Mouse (Mus musculus) limb, embryonic 12.5 days (tissue): Measurements from ENCODE around the gene Pigk. TPM values are rescaled to one million over a fixed set of nuclear protein-coding genes. Genes with fewer than 3 reads are reported as not detected.
"Not testable (repeated sequence)": the region's sequence is repeated elsewhere in the genome, so short reads cannot be mapped to it uniquely, and the experiment has no call there.

Experiments used
- ATAC-seq: fragments of 200-750 bp; cut with Nextera tagmentation; 2 replicates; pipeline ENCODE4 v1.8.0; 2017; ENCODE audit warnings: low read depth, moderate TSS enrichment; ENCODE audit not compliant: insufficient number of reproducible peaks, insufficient read depth, low FRiP score, low TSS enrichment
- H3K27ac ChIP-seq: fragments of 300-500 bp; sonication (generic); 2 replicates; pipeline ENCODE4 v1.5.1; 2016; ENCODE audit warnings: mild to moderate bottlenecking, moderate library complexity
- H3K27me3 ChIP-seq: fragments of 300-500 bp; sonication (generic); 2 replicates; pipeline ENCODE4 v1.6.1; 2016; ENCODE audit warnings: mild to moderate bottlenecking, moderate library complexity
- H3K36me3 ChIP-seq: fragments of 300-500 bp; sonication (generic); 2 replicates; pipeline ENCODE4 v1.6.1; 2016; ENCODE audit warnings: mild to moderate bottlenecking, moderate library complexity
- H3K4me1 ChIP-seq: fragments of 300-500 bp; sonication (generic); replicated peaks from 2 replicates; pipeline ENCODE4 v1.6.1; 2016
- H3K4me2 ChIP-seq: fragments of 300-500 bp; sonication (generic); 2 replicates; pipeline ENCODE4 v1.6.1; 2016; ENCODE audit warnings: mild to moderate bottlenecking, moderate library complexity
- H3K4me3 ChIP-seq: fragments of 300-500 bp; sonication (generic); replicated peaks from 2 replicates; pipeline ENCODE4 v1.5.1; 2016; ENCODE audit warnings: mild to moderate bottlenecking
- H3K9ac ChIP-seq: fragments of 300-500 bp; sonication (generic); replicated peaks from 2 replicates; pipeline ENCODE4 v1.6.1; 2016; ENCODE audit warnings: mild to moderate bottlenecking, moderate library complexity
- H3K9me3 ChIP-seq: fragments of 300-500 bp; sonication (generic); 2 replicates; pipeline ENCODE4 v1.6.1; 2016; ENCODE audit warnings: mild to moderate bottlenecking, moderate library complexity
- WGBS: fragments of 180-500 bp; shearing (Covaris S2); methylation state at CpG from one replicate; pipeline ENCODE4 v1.1.7; 2016; 5-methylcytosine and 5-hydroxymethylcytosine counted together
- polyA plus RNA-seq: library from polyadenylated mRNA; unstranded; fragments of >200 nt; fragmentation: Nextera tagmentation; extraction: Ambion mirVana; gene quantifications from 2 replicates; pipeline ENCODE4 v1.2.1, GENCODE M21; 2016

Gene Pigk
- polyA plus RNA-seq, 1 experiment from 2014 or later = 49.4 TPM

DNA sequence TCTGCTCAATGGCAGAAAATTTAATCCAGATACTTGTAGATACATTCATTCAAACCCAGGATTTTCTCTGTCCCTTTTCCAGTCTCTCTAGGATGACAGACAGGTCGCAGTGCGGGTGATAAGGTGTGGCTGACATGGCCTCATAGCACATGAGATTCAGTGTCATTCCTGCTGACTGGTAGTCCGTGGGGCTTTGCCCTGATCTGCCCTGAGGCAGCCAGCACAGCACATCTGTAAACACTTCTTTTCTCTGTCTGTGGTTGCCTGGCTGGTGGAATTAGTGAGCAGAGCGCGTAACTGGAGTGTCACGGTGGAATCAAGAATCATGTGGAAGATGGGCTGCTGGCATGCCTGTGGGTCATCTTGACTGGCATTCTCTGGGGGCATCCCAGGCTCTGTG is 56.2 kb downstream of the Pigk start:
- Histone ChIP-seq H3K4me3 (no peak overlapping the region), H3K27me3 (no peaks in the 10 kb centered on the region), H3K36me3 (peaks cover 32% of the 10 kb centered on the region), H3K4me2 (no peak overlapping the region), H3K4me1 (peaks cover 1% of the 10 kb centered on the region; the same call in 1 of the 2 replicates), H3K27ac (no peak overlapping the region), H3K9me3 (no peaks in the 10 kb centered on the region), H3K9ac (no peak overlapping the region)
- WGBS = 83% methylated on average over 6 of the region's 6 CpGs
- no peak for ATAC-seq

DNA sequence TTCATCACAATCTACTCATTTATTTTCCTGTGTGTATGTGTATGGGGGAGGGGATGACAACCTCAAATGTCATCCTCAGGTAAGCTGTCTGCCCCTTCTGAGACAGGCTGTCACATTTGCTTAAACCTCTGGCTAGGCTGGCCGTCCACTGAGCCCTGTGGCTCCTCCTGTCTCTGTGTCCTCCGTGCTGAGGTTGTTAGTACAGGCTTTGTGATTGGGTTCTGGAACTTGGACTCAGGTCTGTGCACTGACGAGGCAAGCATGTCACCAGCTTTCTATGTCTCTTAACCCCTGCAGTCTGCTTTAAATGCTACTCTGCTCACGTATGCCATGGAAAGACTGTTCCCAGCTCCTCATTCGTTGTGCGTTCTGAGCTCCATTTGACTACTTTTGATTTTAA is 62.5 kb downstream of the Pigk start:
- Histone ChIP-seq H3K9ac (no peak overlapping the region), H3K4me3 (no peak overlapping the region), H3K36me3 (no peaks in the 10 kb centered on the region), H3K27ac (no peak overlapping the region), H3K27me3 (no peaks in the 10 kb centered on the region), H3K4me1 (no peaks in the 10 kb centered on the region), H3K9me3 (no peaks in the 10 kb centered on the region), H3K4me2 (no peak overlapping the region)
- ATAC-seq = no peak
- WGBS = 80% methylated on average over 6 of the region's 6 CpGs

DNA sequence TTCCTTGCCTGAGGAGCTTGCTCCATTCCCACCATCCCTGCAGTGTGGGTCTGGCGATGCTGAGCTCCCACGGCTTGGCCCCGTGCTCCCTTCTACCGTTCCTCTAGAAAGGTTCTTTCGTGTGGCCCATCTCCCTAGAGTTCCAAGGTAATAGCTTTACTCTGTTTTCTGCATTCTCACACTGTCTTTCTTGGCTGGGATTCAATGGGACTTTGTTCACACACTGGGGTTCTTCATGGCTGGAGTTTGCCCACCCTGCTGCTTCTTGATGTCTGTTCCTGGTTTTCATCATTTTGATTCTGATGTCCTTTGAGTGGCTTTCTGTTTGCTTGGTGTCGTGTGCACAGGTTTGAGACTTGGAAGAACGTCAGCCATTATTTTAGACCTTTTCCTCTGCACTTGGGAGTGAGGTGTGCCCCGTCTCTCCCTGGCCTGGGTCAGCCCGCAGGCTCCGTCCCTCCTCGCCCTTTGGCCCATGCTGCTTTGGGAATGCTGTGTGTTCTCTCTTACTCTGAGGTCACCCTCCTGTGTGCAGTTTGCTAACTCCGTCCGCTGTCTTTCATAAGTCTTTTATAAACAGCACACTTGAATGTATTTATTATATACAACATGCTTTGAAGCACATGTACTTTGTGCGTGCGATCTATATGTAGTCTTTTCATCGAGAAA is 63.1 kb downstream of the Pigk start:
- WGBS = 79% methylated on average over 16 of the region's 16 CpGs

DNA sequence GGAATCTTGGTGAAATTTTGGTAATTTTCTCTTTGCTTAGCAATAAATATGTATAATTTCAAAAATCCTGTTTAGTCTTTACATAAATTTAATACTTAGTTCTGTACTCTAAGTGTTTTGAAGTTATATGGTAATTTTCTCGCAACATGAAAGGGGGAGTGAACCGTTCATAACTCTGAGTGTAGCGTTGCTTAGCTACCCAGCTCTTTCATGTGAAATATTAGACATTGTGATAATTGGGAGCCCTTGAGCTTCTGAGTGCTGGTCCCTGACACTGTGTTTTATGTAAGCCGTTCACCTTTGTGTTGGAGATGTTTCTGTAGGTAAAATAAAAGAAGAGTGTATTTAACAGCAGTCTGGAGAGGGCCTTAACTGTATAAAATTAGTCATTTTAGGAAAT is 65.9 kb downstream of the Pigk start:
- no peaks in the 10 kb centered on the region for H3K36me3 ChIP-seq
- ATAC-seq = no peak
- no peak overlapping the region for H3K4me3 ChIP-seq
- 79% methylated on average over 4 of the region's 4 CpGs for WGBS
- 0 out of 2 replicates have a peak, but pooled peaks cover 3% of the 10 kb centered on the region for H3K4me1 ChIP-seq
- H3K4me2 ChIP-seq = no peak overlapping the region
- no peak overlapping the region for H3K9ac ChIP-seq
- no peak overlapping the region for H3K27ac ChIP-seq
- no peaks in the 10 kb centered on the region for H3K9me3 ChIP-seq
- H3K27me3 ChIP-seq = no peaks in the 10 kb centered on the region

More for the DNA sequence above, 63.1 kb downstream of the Pigk start:
- no peaks in the 10 kb centered on the region for H3K9me3 ChIP-seq
- H3K36me3 ChIP-seq = no peaks in the 10 kb centered on the region
- H3K9ac ChIP-seq = no peak overlapping the region
- no peak overlapping the region for H3K4me3 ChIP-seq
- no peak overlapping the region for H3K27ac ChIP-seq
- no peaks in the 10 kb centered on the region for H3K27me3 ChIP-seq
- H3K4me2 ChIP-seq = no peak overlapping the region
- H3K4me1 ChIP-seq = no peaks in the 10 kb centered on the region
- ATAC-seq = no peak

DNA sequence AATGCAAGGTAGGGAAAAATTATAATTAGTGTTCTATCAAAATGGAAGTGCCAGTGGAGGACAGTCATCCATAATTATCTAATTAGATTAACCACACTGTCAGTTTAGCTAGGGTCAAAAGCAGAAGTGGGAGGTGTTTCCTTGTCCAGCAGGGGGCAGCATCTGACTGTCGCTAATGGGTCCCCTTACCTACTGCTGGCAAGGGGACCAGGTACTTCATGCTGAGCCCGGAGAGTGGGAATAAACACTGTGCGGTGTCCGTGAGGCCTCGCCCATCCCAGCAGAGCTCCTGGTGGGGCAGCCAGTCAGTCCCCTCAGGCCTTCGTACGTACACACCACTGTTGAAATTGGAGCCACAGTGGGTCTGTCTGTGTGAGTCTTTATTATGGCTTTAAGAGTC is 69.9 kb downstream of the Pigk start:
- no peaks in the 10 kb centered on the region for H3K27me3 ChIP-seq
- H3K36me3 ChIP-seq = peaks cover 11% of the 10 kb centered on the region
- H3K9me3 ChIP-seq = no peaks in the 10 kb centered on the region
- no peak overlapping the region for H3K9ac ChIP-seq
- WGBS = 8% methylated on average over 7 of the region's 7 CpGs
- peak; percentile 82; the same call in 1 of the 2 replicates for ATAC-seq
- no peak overlapping the region for H3K4me3 ChIP-seq
- H3K4me2 ChIP-seq = no peak overlapping the region
- H3K27ac ChIP-seq = no peak overlapping the region
- 0 out of 2 replicates have a peak, but pooled peaks cover 3% of the 10 kb centered on the region for H3K4me1 ChIP-seq

DNA sequence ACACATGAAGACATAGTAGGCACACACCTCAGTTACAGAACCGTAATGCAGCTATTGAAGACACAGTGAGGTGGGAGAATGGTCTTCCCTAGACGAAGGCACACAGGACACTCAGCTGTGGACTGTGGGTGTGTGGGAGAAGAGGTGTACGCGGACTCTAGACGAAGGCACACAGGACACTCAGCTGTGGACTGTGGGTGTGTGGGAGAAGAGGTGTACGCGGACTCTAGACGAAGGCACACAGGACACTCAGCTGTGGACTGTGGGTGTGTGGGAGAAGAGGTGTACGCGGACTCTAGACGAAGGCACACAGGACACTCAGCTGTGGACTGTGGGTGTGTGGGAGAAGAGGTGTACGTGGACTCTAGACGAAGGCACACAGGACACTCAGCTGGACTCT is 70.5 kb downstream of the Pigk start:
- not testable (repeated sequence) for H3K9me3 ChIP-seq, H3K4me1 ChIP-seq, H3K27me3 ChIP-seq, ATAC-seq, H3K4me3 ChIP-seq, H3K9ac ChIP-seq, H3K27ac ChIP-seq, H3K4me2 ChIP-seq
- peaks cover 11% of the 10 kb centered on the region for H3K36me3 ChIP-seq
- WGBS = 88% methylated on average over 10 of the region's 13 CpGs

DNA sequence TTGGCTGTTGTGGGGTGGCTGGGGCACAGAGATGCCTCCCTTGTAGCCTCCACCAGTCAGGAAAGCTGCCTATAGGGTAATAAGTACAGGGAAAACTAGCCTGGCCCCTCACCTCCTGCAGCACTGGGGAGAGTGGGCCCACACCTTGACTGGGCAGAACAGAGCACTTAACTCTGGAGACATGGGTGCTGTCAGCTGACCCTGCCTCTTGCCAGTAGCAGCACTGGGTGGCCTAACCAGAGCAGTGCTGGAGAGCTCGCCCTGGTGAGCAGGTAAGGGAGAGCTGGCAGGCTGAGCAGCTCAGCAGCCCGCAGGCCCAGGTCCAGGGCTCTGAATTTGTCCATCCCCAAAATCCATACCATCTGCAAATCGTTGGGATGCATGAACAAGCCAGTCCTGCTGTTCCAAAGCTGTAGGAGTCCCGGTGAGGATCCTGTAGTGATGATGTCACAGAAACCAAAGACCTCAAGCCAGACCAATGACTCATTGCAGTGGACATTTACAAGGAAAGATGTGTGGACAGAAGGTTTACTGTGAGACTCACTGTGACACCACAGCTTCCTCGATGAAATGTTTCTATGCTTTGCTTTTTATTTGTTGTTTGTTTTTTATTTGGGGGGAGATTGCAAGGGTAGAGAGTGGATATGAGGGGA is 74.5 kb downstream of the Pigk start:
- not testable (repeated sequence) for H3K4me2 ChIP-seq, H3K4me1 ChIP-seq, H3K9me3 ChIP-seq, H3K27ac ChIP-seq, H3K27me3 ChIP-seq, ATAC-seq, H3K4me3 ChIP-seq, H3K9ac ChIP-seq
- 83% methylated on average over 5 of the region's 5 CpGs for whole genome bisulfite sequencing
- H3K36me3 ChIP-seq = peaks cover 21% of the 10 kb centered on the region

DNA sequence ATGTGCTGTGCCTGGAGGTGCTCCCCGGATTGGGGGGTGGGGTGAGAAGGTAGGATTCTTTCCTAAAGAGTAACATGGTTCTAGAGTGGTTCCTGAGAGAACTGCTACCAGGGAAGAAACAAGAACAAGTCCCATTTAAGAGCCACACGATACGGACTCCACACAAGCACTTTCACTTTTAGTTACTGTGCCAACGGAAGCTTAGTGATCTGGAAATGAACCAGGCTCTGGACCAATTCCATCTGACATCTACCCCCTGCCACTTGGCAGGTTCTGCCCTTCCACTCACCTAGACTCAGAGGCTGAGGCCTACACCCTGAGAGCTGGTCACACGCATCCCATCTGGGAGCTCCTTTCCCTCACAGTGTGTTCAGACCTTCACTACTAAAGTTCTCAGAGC is 78.7 kb downstream of the Pigk start:
- H3K27ac ChIP-seq = no peak overlapping the region
- H3K36me3 ChIP-seq = peaks cover 13% of the 10 kb centered on the region; the same call in 1 of the 2 replicates
- H3K27me3 ChIP-seq = no peaks in the 10 kb centered on the region
- ATAC-seq = no peak
- 86% methylated on average over 5 of the region's 5 CpGs for WGBS
- no peak overlapping the region for H3K4me3 ChIP-seq
- no peak overlapping the region for H3K4me2 ChIP-seq
- no peaks in the 10 kb centered on the region for H3K9me3 ChIP-seq
- no peaks in the 10 kb centered on the region; the same call in 1 of the 2 replicates for H3K4me1 ChIP-seq
- no peak overlapping the region for H3K9ac ChIP-seq

DNA sequence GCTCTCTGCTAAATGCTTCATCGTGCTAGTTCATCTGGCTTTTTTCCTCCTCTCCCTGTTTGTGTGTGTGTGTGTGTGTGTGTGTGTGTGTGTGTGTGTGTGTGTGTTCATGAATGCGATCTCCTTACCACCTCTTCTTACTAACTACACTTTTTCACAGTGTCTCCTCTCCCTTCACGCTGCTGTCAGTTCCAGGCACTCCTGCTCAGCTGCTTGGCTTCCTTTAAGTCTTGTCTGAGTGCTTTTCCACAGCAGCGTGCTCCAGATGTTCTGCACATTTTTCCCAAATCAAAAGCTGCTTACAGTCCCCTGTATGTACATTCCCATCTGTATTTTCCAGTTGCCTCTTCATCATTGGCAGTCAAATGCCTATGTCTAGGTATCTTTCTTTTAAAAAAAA is 79.1 kb downstream of the Pigk start:
- WGBS = 71% methylated on average over 3 of the region's 4 CpGs
- Histone ChIP-seq H3K27ac (no peak overlapping the region), H3K27me3 (no peaks in the 10 kb centered on the region), H3K4me1 (no peaks in the 10 kb centered on the region; the same call in 1 of the 2 replicates), H3K9ac (no peak overlapping the region), H3K4me2 (no peak overlapping the region), H3K36me3 (peaks cover 10% of the 10 kb centered on the region; the same call in 1 of the 2 replicates), H3K4me3 (no peak overlapping the region), H3K9me3 (no peaks in the 10 kb centered on the region)
- no peak for ATAC-seq

DNA sequence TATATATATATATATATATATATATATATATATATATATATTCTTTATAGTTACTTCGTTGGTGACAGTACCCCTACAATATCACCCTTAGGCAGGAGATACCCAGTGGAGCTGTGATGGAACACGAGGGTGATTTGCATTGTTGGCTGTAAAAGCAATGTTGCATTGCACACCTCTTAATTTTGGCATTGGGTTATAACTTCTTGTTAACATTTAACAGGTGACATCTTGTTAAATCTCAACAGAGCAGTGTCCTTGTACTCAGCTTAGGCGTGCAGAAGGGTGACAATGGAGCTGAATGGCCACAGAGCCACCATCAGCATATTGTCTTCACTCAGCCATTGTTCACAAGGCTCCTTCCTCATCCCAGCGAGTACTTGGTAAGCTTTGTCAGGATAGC is 82.3 kb downstream of the Pigk start:
- 88% methylated on average over 4 of the region's 4 CpGs for WGBS
- Histone ChIP-seq H3K36me3 (no peaks in the 10 kb centered on the region), H3K27me3 (no peaks in the 10 kb centered on the region), H3K4me3 (no peak overlapping the region), H3K4me2 (no peak overlapping the region), H3K9me3 (peaks cover 7% of the 10 kb centered on the region; the same call in 1 of the 2 replicates), H3K27ac (no peak overlapping the region), H3K4me1 (no peaks in the 10 kb centered on the region; the same call in 1 of the 2 replicates), H3K9ac (no peak overlapping the region)
- ATAC-seq = no peak

DNA sequence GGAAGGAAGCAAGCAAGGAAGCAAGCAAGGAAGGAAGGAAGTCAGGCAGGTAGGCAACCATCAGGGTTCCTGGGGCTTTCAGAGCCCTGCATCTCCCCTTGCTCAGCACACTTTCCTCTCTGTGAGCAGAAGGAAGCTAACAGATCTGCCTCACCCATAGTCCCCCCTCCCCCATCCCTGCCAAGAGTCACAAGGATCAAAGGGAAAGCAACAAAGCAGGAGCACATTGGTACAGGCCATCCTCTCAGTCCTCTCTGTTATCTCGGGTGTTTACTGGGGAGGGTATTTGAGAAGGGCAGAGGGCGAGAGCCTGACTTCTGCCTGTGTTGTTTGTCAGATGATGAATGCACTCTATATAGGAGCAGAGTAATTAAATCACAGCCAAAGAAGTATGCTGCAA is 83.5 kb downstream of the Pigk start:
- Histone ChIP-seq H3K9ac (no peak overlapping the region), H3K9me3 (peaks cover 7% of the 10 kb centered on the region; the same call in 1 of the 2 replicates), H3K4me1 (no peaks in the 10 kb centered on the region; the same call in 1 of the 2 replicates), H3K4me2 (no peak overlapping the region), H3K4me3 (no peak overlapping the region), H3K36me3 (no peaks in the 10 kb centered on the region), H3K27ac (no peak overlapping the region), H3K27me3 (no peaks in the 10 kb centered on the region)
- ATAC-seq = no peak
- WGBS = 16% methylated on average over 2 of the region's 2 CpGs
